Mouse (Mus musculus): ENCODE results near the gene Tex21. TPM values are rescaled to one million over a fixed set of nuclear protein-coding genes. Genes with fewer than 3 reads are reported as not detected.

Gene Tex21
- polyA plus RNA-seq (2015; fragmentation: Nextera tagmentation; extraction: Ambion mirVana) = not detected in 2 replicates

DNA sequence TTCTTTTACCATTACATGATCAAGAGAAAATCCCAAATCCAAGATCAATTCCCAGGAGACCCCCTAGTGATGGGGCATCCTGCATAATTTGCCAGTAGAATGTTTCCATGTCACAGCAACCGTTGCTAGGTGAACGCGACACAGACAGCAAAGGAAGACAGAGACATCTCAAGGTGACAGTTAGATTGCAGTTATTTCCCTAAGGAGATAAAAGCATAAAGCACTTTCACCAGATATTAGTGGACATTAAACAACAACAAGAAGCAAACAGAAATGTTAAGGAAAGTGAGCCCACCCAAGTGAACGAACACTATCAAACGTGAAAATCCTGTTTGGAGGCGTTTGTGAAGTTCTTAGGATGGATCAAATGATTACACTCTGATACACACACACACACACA is at the start of gene Tex21:
TSS of gene Tex21 (minus strand) at position 101 of the 400 bp plus-strand sequence.
- WGBS = 76% methylated on average over 6 of the region's 6 CpGs
- Histone ChIP-seq H3K4me3 (ENCODE audit: low read depth, low read length) (no peak within 1 kb of the TSS), H3K27ac (ENCODE audit: low read depth, low read length) (no peak within 1 kb of the TSS), H3K36me3 (ENCODE audit: control insufficient read depth, insufficient read depth) (no peaks in the 10 kb centered on the region), H3K27me3 (replicated peaks; ENCODE audit: control insufficient read depth, insufficient read depth, low read length) (no peaks in the 10 kb centered on the region), H3K9me3 (ENCODE audit: control insufficient read depth) (no peaks in the 10 kb centered on the region), H3K4me1 (replicated peaks; ENCODE audit: control insufficient read depth, insufficient read depth, low read length) (no peaks in the 10 kb centered on the region), H3K4me2 (replicated peaks; ENCODE audit: low read depth) (no peak within 1 kb of the TSS), H3K9ac (ENCODE audit: low read depth, low read length) (no peak within 1 kb of the TSS)
- TF ChIP-seq CTCF (IDR thresholded peaks at IDR 0.05; ENCODE audit: low read depth) = no peak
- ATAC-seq = no peak

DNA sequence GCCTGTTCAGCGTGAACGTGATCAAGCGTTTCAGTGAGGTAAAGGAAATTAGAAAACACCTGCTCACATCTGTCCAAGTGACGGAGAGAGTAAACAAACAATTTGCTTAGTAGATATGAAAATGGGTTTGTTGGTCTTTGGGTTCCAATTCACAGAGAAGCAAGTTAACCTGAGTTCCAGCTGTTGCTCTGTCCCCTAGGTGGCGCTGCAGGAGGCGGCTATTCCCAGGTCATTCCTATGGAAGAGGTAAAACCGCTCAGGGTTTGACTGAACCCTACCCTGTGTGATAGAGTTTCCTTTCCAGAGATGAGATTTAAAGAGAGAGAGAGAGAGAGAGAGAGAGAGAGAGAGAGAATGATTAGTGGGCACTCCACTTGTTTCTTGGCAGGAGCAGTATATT is 46.6 kb upstream of the Tex21 start:
- peak; percentile 85 for TF ChIP-seq CTCF (IDR thresholded peaks at IDR 0.05; ENCODE audit: low read depth)
- Histone ChIP-seq H3K9me3 (ENCODE audit: control insufficient read depth) (no peaks in the 10 kb centered on the region), H3K9ac (ENCODE audit: low read depth, low read length) (no peak overlapping the region), H3K4me3 (ENCODE audit: low read depth, low read length) (no peak overlapping the region), H3K4me2 (replicated peaks; ENCODE audit: low read depth) (no peak overlapping the region), H3K27me3 (replicated peaks; ENCODE audit: control insufficient read depth, insufficient read depth, low read length) (no peaks in the 10 kb centered on the region), H3K27ac (ENCODE audit: low read depth, low read length) (no peak overlapping the region), H3K4me1 (replicated peaks; ENCODE audit: control insufficient read depth, insufficient read depth, low read length) (no peaks in the 10 kb centered on the region), H3K36me3 (ENCODE audit: control insufficient read depth, insufficient read depth) (peaks cover 66% of the 10 kb centered on the region)
- ATAC-seq = no peak
- whole genome bisulfite sequencing = 45% methylated on average over 7 of the region's 7 CpGs

DNA sequence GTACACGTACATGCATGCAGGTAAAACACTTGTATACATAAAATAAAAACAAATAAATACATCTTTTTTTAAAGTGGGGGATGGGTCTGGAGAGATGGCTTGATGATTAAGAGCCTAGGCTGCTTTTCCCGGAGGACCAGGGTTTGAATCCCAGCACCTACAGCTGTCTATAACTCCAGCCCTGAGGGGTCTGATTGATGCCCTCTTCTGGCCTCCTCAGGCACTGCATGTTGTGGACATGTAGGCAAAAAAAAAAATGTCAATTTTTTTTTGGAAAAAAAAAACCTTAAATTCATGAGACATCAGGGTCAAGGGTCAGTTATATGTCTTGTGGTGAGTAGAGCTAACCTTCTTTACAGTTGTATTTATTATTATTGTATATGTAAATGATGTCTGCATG is 43.7 kb upstream of the Tex21 start:
- Histone ChIP-seq H3K27me3 (replicated peaks; ENCODE audit: control insufficient read depth, insufficient read depth, low read length) (no peaks in the 10 kb centered on the region), H3K4me3 (ENCODE audit: low read depth, low read length) (no peak overlapping the region), H3K27ac (ENCODE audit: low read depth, low read length) (no peak overlapping the region), H3K9me3 (ENCODE audit: control insufficient read depth) (no peaks in the 10 kb centered on the region), H3K9ac (ENCODE audit: low read depth, low read length) (no peak overlapping the region), H3K4me1 (replicated peaks; ENCODE audit: control insufficient read depth, insufficient read depth, low read length) (no peaks in the 10 kb centered on the region), H3K36me3 (ENCODE audit: control insufficient read depth, insufficient read depth) (peaks cover 48% of the 10 kb centered on the region), H3K4me2 (replicated peaks; ENCODE audit: low read depth) (no peak overlapping the region)
- ATAC-seq = no peak
- peak; percentile 50 for TF ChIP-seq CTCF (IDR thresholded peaks at IDR 0.05; ENCODE audit: low read depth)
- 94% methylated on average over 2 of the region's 2 CpGs for WGBS

DNA sequence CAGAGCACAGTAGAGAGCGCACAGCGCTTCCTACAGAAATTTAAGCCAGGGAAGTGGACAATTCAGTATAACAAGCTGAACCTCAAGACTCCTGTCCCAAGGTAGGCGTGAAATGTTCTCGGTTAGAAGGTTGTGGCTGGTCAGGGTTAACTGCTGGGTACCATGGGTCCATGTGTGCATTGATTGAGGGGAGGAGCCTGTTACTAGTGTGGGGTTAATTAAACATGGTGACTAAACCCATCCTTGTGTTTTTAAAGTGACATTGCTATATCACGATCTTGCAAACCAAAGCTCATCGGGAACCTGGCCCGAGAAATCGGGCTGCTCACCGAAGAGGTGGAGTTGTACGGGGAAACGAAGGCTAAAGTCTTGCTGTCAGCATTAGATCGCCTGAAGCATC is 42.9 kb upstream of the Tex21 start:
- Histone ChIP-seq H3K4me3 (ENCODE audit: low read depth, low read length) (no peak overlapping the region), H3K9ac (ENCODE audit: low read depth, low read length) (no peak overlapping the region), H3K4me2 (replicated peaks; ENCODE audit: low read depth) (no peak overlapping the region), H3K9me3 (ENCODE audit: control insufficient read depth) (no peaks in the 10 kb centered on the region), H3K27me3 (replicated peaks; ENCODE audit: control insufficient read depth, insufficient read depth, low read length) (no peaks in the 10 kb centered on the region), H3K4me1 (replicated peaks; ENCODE audit: control insufficient read depth, insufficient read depth, low read length) (no peaks in the 10 kb centered on the region), H3K27ac (ENCODE audit: low read depth, low read length) (no peak overlapping the region), H3K36me3 (ENCODE audit: control insufficient read depth, insufficient read depth) (peaks cover 43% of the 10 kb centered on the region)
- TF ChIP-seq CTCF (IDR thresholded peaks at IDR 0.05; ENCODE audit: low read depth) = no peak
- no peak for ATAC-seq
- 93% methylated on average over 12 of the region's 12 CpGs for WGBS

DNA sequence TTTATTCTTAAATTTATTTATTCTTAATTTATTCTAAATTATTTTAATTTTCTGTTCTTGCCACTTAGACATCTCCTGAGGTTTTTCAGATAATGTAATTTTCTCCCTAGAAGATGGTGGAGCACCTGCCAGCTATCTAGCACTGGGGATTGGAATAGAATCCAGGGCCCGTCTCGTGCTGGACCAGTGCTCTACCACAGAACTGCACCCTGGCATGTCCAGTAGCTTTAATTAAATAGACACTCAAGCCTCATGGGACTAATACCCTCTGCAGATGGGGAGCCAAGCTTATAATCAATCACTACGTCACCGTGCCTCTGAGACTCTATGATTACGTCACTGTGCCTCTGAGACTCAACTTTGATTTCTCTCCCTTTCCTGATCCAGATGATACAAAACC is 41.9 kb upstream of the Tex21 start:
- no peak for ATAC-seq
- WGBS = 85% methylated on average over 5 of the region's 5 CpGs
- peaks cover 46% of the 10 kb centered on the region for H3K36me3 ChIP-seq (ENCODE audit: control insufficient read depth, insufficient read depth)
- H3K27ac ChIP-seq (ENCODE audit: low read depth, low read length) = no peak overlapping the region
- H3K4me2 ChIP-seq (replicated peaks; ENCODE audit: low read depth) = no peak overlapping the region
- no peaks in the 10 kb centered on the region for H3K27me3 ChIP-seq (replicated peaks; ENCODE audit: control insufficient read depth, insufficient read depth, low read length)
- H3K9me3 ChIP-seq (ENCODE audit: control insufficient read depth) = no peaks in the 10 kb centered on the region
- no peaks in the 10 kb centered on the region for H3K4me1 ChIP-seq (replicated peaks; ENCODE audit: control insufficient read depth, insufficient read depth, low read length)
- TF ChIP-seq CTCF (IDR thresholded peaks at IDR 0.05; ENCODE audit: low read depth) = no peak
- no peak overlapping the region for H3K4me3 ChIP-seq (ENCODE audit: low read depth, low read length)
- H3K9ac ChIP-seq (ENCODE audit: low read depth, low read length) = no peak overlapping the region

DNA sequence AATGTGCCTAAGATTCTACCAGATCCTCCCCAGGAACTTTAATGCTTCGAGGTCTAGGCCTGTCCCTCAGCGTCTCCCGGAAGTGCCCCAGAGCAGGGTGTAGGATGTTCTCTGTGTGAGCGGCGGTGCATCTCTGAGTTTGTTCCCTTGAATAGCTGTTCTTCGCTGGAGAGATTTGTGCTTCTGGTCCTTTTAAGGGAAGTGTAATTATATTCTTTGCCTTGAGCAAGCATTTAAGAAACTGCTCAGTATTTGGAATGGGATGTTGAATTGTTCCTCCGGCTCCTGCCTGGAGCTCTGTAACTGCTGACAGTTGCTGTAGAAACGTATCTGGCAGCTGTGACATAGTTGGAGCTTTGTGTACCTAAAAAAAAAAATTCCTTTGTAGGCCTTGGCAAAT is 41.4 kb upstream of the Tex21 start:
- Histone ChIP-seq H3K4me1 (replicated peaks; ENCODE audit: control insufficient read depth, insufficient read depth, low read length) (no peaks in the 10 kb centered on the region), H3K4me3 (ENCODE audit: low read depth, low read length) (no peak overlapping the region), H3K4me2 (replicated peaks; ENCODE audit: low read depth) (no peak overlapping the region), H3K9me3 (ENCODE audit: control insufficient read depth) (no peaks in the 10 kb centered on the region), H3K27me3 (replicated peaks; ENCODE audit: control insufficient read depth, insufficient read depth, low read length) (no peaks in the 10 kb centered on the region), H3K36me3 (ENCODE audit: control insufficient read depth, insufficient read depth) (peaks cover 51% of the 10 kb centered on the region), H3K9ac (ENCODE audit: low read depth, low read length) (no peak overlapping the region), H3K27ac (ENCODE audit: low read depth, low read length) (no peak overlapping the region)
- ATAC-seq = no peak
- no peak for TF ChIP-seq CTCF (IDR thresholded peaks at IDR 0.05; ENCODE audit: low read depth)
- 80% methylated on average over 8 of the region's 8 CpGs for WGBS

DNA sequence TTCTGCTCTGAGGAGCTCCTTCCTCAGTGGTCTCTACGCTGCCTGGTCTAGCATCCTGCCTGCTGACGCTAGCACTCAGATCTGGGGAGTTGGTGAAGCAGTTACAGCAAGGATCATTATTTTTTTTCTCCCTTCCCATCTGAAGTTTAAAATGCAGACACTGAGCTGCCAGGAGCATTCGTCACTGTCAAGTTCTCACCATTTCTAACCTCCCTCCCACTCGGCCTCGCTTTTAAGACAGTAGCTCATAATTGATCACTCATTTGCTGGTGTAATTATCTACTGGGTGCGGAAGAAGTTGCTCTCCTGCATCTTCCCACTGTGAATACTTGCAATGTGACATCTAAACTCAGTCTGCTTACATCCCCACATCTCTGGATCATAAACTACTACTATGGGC is 38.9 kb upstream of the Tex21 start:
- TF ChIP-seq CTCF (IDR thresholded peaks at IDR 0.05; ENCODE audit: low read depth) = no peak

More for the DNA sequence above, 38.9 kb upstream of the Tex21 start:
- Histone ChIP-seq H3K36me3 (ENCODE audit: control insufficient read depth, insufficient read depth) (peaks cover 36% of the 10 kb centered on the region), H3K4me2 (replicated peaks; ENCODE audit: low read depth) (no peak overlapping the region), H3K9me3 (ENCODE audit: control insufficient read depth) (no peaks in the 10 kb centered on the region), H3K9ac (ENCODE audit: low read depth, low read length) (no peak overlapping the region), H3K27me3 (replicated peaks; ENCODE audit: control insufficient read depth, insufficient read depth, low read length) (no peaks in the 10 kb centered on the region), H3K4me1 (replicated peaks; ENCODE audit: control insufficient read depth, insufficient read depth, low read length) (no peaks in the 10 kb centered on the region), H3K4me3 (ENCODE audit: low read depth, low read length) (no peak overlapping the region), H3K27ac (ENCODE audit: low read depth, low read length) (no peak overlapping the region)
- ATAC-seq = no peak
- 85% methylated on average over 6 of the region's 6 CpGs for WGBS
